Mouse (Mus musculus) c-Kit-positive CD71-positive TER-119-negative erythroid progenitor cells, embryonic 14.5 days (primary cell): Measurements from ENCODE around the gene Tigd2.

ENCODE experiments used
- DNase-seq: peaks from one replicate; pipeline ENCODE4 v3.0.0-alpha.2; 2013; ENCODE audit warnings: low read depth

Tigd2 gene

DNA sequence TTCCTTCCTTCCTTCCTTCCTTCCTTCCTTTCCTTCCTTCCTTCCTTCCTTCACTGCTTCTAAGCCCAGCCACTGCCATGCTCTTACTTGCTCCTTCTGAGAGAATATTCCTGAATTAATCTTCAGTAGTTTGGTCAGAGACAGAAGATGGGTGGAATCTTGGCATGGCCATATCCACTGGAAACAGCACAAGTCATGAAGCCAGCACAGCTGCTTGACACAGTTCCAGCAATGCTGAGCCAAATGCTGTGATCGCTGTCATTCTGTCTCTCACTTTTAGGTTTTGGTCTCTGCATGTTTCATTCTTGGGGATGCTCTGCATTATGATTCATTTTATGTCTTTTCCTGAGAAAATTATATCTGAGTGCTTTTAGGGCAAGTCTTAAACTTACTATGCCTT lies 47.2 kb downstream of the Tigd2 start:
- DNase-seq = no peak
